Mouse (Mus musculus) E14TG2a.4 (cell line): ENCODE measurements at regions not wholly inside any gene's neighbourhood (a gene's known extent, or its start where the extent isn't known, plus 50 kb on each side); places are given as distances from the start of the nearest gene placed in this dataset.

Experiments
- CTCF ChIP-seq: conservative IDR thresholded peaks from 2 replicates; pipeline ENCODE4 v1.5.1; 2014; ENCODE audit warnings: low read length
- POU5F1 ChIP-seq: IDR thresholded peaks from 2 replicates; pipeline ENCODE4 v1.6.1; 2014; ENCODE audit warnings: low read length, borderline replicate concordance

GRCm38 (mm10) chr14:60523010-60523409, 110.8 kb upstream of the Spata13 start:
- no peak for TF ChIP-seq CTCF
- TF ChIP-seq POU5F1, result no peak
